ENCODE assay signal across 9 mouse cellular contexts in genomic region chr1:132533840-132534239, GRCm38 (mm10). TPM values are rescaled to one million over a fixed set of nuclear protein-coding genes. Genes with fewer than 3 reads are reported as not detected.
DNase-seq lines count a peak whose midpoint lies in the region; ATAC-seq and TF ChIP-seq lines count a peak whose summit lies in the region.
"Had no signal": no experiment of that assay in that cellular context is flagged by ENCODE, and none has a peak within 500 bp of the region (broad histone marks: within the 10 kb centered on the region; RNA-seq: fewer than 3 reads in every experiment).

No protein-coding gene starts in this region.

- 0 out of 2 replicates have a peak, but pooled peaks cover 3% of the 10 kb centered on the region for H3K4me1 ChIP-seq in kidney, embryonic 14.5 days (ENCODE audit: control insufficient read depth, insufficient read depth, low read length)
- peaks cover 35 to 64% of the 10 kb centered on the region in 2 experiments for H3K4me1 ChIP-seq in CH12.LX (ENCODE audit: control insufficient read depth in 1 of 2, insufficient read depth in 2 of 2)
- H3K4me1 ChIP-seq in embryonic facial prominence, embryonic 13.5 days: peaks cover 31% of the 10 kb centered on the region
- H3K4me1 ChIP-seq in midbrain, embryonic 13.5 days (replicated peaks): peaks cover 75% of the 10 kb centered on the region
- H3K4me1 ChIP-seq in liver, embryonic 12.5 days: 0 out of 2 replicates have a peak, but pooled peaks cover 3% of the 10 kb centered on the region
- no peaks in the 10 kb centered on the region for H3K4me1 ChIP-seq in lung, postnatal 0 days (ENCODE audit: insufficient read depth, low read depth, low read length)

- no peaks in the 10 kb centered on the region for H3K36me3 ChIP-seq in kidney, embryonic 14.5 days (ENCODE audit: control insufficient read depth, insufficient read depth, low read length)
- H3K36me3 ChIP-seq in CH12.LX (replicated peaks in 1 of 2; ENCODE audit: control insufficient read depth in 1 of 2, insufficient read depth in 1 of 2, low read length in 1 of 2): no peaks in the 10 kb centered on the region
- no peaks in the 10 kb centered on the region for H3K36me3 ChIP-seq in embryonic facial prominence, embryonic 13.5 days
- peaks cover 12% of the 10 kb centered on the region for H3K36me3 ChIP-seq in midbrain, embryonic 13.5 days
- H3K36me3 ChIP-seq in liver, embryonic 12.5 days: no peaks in the 10 kb centered on the region
- no peaks in the 10 kb centered on the region for H3K36me3 ChIP-seq in lung, postnatal 0 days (ENCODE audit: insufficient read depth, low read length)

- no peak overlapping the region for H3K4me3 ChIP-seq in kidney, embryonic 14.5 days (ENCODE audit: low read length)
- H3K4me3 ChIP-seq in CH12.LX (replicated peaks in 1 of 3; ENCODE audit: low read depth in 2 of 3, low read length in 2 of 3, poor library complexity in 1 of 3): peak overlapping the region in 1 of 3 experiments; percentile 6
- no peak overlapping the region for H3K4me3 ChIP-seq in embryonic facial prominence, embryonic 13.5 days
- H3K4me3 ChIP-seq in midbrain, embryonic 13.5 days (replicated peaks): no peak overlapping the region
- H3K4me3 ChIP-seq in liver, embryonic 12.5 days: no peak overlapping the region
- H3K4me3 ChIP-seq in lung, postnatal 0 days (ENCODE audit: low read depth, low read length): no peak overlapping the region

- H3K4me2 ChIP-seq in kidney, embryonic 14.5 days (replicated peaks; ENCODE audit: low read depth, low read length): peak overlapping the region; percentile 8; the same call in 1 of the 2 replicates
- peak overlapping the region; percentile 63 for H3K4me2 ChIP-seq in CH12.LX (ENCODE audit: insufficient read depth, low read depth, poor library complexity, severe bottlenecking)
- peak overlapping the region; percentile 26 for H3K4me2 ChIP-seq in embryonic facial prominence, embryonic 13.5 days
- peak overlapping the region; percentile 11; the same call in 1 of the 2 replicates for H3K4me2 ChIP-seq in midbrain, embryonic 13.5 days (replicated peaks)
- no peak overlapping the region for H3K4me2 ChIP-seq in liver, embryonic 12.5 days
- H3K4me2 ChIP-seq in lung, postnatal 0 days (replicated peaks; ENCODE audit: low read depth, low read length): no peak overlapping the region

- no peaks in the 10 kb centered on the region for H3K79me2 ChIP-seq in CH12.LX (replicated peaks; ENCODE audit: control insufficient read depth, extremely low read depth, insufficient read depth, poor library complexity, severe bottlenecking)

- H3K27ac ChIP-seq in kidney, embryonic 14.5 days (ENCODE audit: low read depth, low read length): no peak overlapping the region
- no peak overlapping the region for H3K27ac ChIP-seq in CH12.LX (ENCODE audit: insufficient read depth, low read depth)
- no peak overlapping the region for H3K27ac ChIP-seq in embryonic facial prominence, embryonic 13.5 days
- peak overlapping the region; percentile 61 for H3K27ac ChIP-seq in midbrain, embryonic 13.5 days
- no peak overlapping the region for H3K27ac ChIP-seq in liver, embryonic 12.5 days
- H3K27ac ChIP-seq in lung, postnatal 0 days (ENCODE audit: low read length): no peak overlapping the region

- DNase-seq in kidney, postnatal 14 days: no peak
- peak; percentile 74 for DNase-seq in CH12.LX (ENCODE audit: extremely low read depth)
- no peak for DNase-seq in lung, postnatal 0 days (ENCODE audit: low spot score)
- no peak for DNase-seq in Muller cell, postnatal 12 days (ENCODE audit: inconsistent ontology term)
- DNase-seq: heart, adult 11 months had no signal

- peak; percentile 62 for TF ChIP-seq EP300 in CH12.LX (IDR thresholded peaks at IDR 0.05; ENCODE audit: low read length)
- TF ChIP-seq EP300 in lung, postnatal 0 days (IDR thresholded peaks at IDR 0.05): no peak

- H3K9me3 ChIP-seq in kidney, embryonic 14.5 days (ENCODE audit: control insufficient read depth, low read length): no peaks in the 10 kb centered on the region
- H3K9me3 ChIP-seq in CH12.LX (replicated peaks; ENCODE audit: low read length): no peaks in the 10 kb centered on the region
- no peaks in the 10 kb centered on the region for H3K9me3 ChIP-seq in embryonic facial prominence, embryonic 13.5 days
- H3K9me3 ChIP-seq in midbrain, embryonic 13.5 days: no peaks in the 10 kb centered on the region
- H3K9me3 ChIP-seq in liver, embryonic 12.5 days (replicated peaks): no peaks in the 10 kb centered on the region
- H3K9me3 ChIP-seq in lung, postnatal 0 days (ENCODE audit: low read length): no peaks in the 10 kb centered on the region

- in situ Hi-C loops in CH12.LX (cut with MboI; ENCODE audit: low pct_ligation_motif_present, low pct_unique_long_range_greater_than_20kb, low sequenced_read_pairs): no loop called here

- 3% methylated on average over 8 of the region's 8 CpGs for WGBS in kidney, embryonic 14.5 days
- 7% methylated on average over 7 of the region's 8 CpGs for WGBS in embryonic facial prominence, embryonic 13.5 days
- 9% methylated on average over 8 of the region's 8 CpGs for WGBS in midbrain, embryonic 13.5 days
- WGBS in liver, embryonic 12.5 days (ENCODE audit: insufficient replicate concordance): 7% methylated on average over 7 of the region's 8 CpGs
- WGBS in lung, postnatal 0 days: 4% methylated on average over 8 of the region's 8 CpGs

- H3K9ac ChIP-seq in kidney, embryonic 14.5 days (ENCODE audit: low read depth, low read length): no peak overlapping the region
- no peak overlapping the region for H3K9ac ChIP-seq in CH12.LX (ENCODE audit: insufficient read depth, low read depth)
- no peak overlapping the region for H3K9ac ChIP-seq in embryonic facial prominence, embryonic 13.5 days
- H3K9ac ChIP-seq in midbrain, embryonic 13.5 days (replicated peaks): no peak overlapping the region; the same call in 1 of the 2 replicates
- no peak overlapping the region for H3K9ac ChIP-seq in liver, embryonic 12.5 days
- no peak overlapping the region for H3K9ac ChIP-seq in lung, postnatal 0 days (replicated peaks; ENCODE audit: low read depth)

- no peak; the same call in 1 of the 2 replicates for ATAC-seq in kidney, embryonic 14.5 days (ENCODE audit: low FRiP score, low TSS enrichment)
- no peak for ATAC-seq in embryonic facial prominence, embryonic 13.5 days (ENCODE audit: insufficient number of reproducible peaks, insufficient read depth, low FRiP score, low TSS enrichment, low read depth)
- ATAC-seq in midbrain, embryonic 13.5 days: no peak
- ATAC-seq in liver, embryonic 12.5 days: no peak
- ATAC-seq in lung, postnatal 0 days: no peak

- TF ChIP-seq CTCF in CH12.LX (conservative IDR thresholded peaks at IDR 0.05 in 1 of 2, IDR thresholded peaks at IDR 0.05 in 1 of 2; ENCODE audit: low read depth in 2 of 2, low read length in 2 of 2): no peak
- TF ChIP-seq CTCF in lung, postnatal 0 days (IDR thresholded peaks at IDR 0.05): no peak

- no peak for TF ChIP-seq RAD21 in CH12.LX (IDR thresholded peaks at IDR 0.05; ENCODE audit: low read depth, low read length)

- dilution Hi-C loops in CH12.LX (cut with MboI; ENCODE audit: extremely low pct_ligation_motif_present, extremely low pct_unique_long_range_greater_than_20kb, low sequenced_read_pairs): no loop called here

- H3K27me3 ChIP-seq in kidney, embryonic 14.5 days (ENCODE audit: control insufficient read depth, insufficient read depth, low read length): no peaks in the 10 kb centered on the region; the same call in 1 of the 2 replicates
- peaks cover 46% of the 10 kb centered on the region for H3K27me3 ChIP-seq in CH12.LX (replicated peaks)
- peaks cover 27% of the 10 kb centered on the region for H3K27me3 ChIP-seq in embryonic facial prominence, embryonic 13.5 days
- H3K27me3 ChIP-seq in midbrain, embryonic 13.5 days: no peaks in the 10 kb centered on the region
- H3K27me3 ChIP-seq in liver, embryonic 12.5 days (replicated peaks): peaks cover 68% of the 10 kb centered on the region
- no peaks in the 10 kb centered on the region for H3K27me3 ChIP-seq in lung, postnatal 0 days (replicated peaks; ENCODE audit: insufficient read depth, low read length)

- TF ChIP-seq POLR2A in CH12.LX (IDR thresholded peaks at IDR 0.05; ENCODE audit: low read depth, low read length): no peak

TF ChIP-seq in CH12.LX, 34 proteins besides CTCF, POLR2A, EP300 and RAD21 (continues in another document):
- TF ChIP-seq HCFC1 (IDR thresholded peaks at IDR 0.05; ENCODE audit: low read depth, low read length) (no peak), ELF1 (IDR thresholded peaks at IDR 0.05; ENCODE audit: low read depth, low read length) (peak; percentile 59)

RNA-seq across cellular contexts. Expression of gene Cntn2, which starts 9.2 kb away (rescaled TPM):
- polyA plus RNA-seq in kidney, embryonic 14.5 days (2014; fragmentation: Nextera tagmentation; extraction: Ambion mirVana): 0.26 and 0.32 TPM in 2 replicates
- total RNA-seq in CH12.LX (2012; rRNA removed) (0.04 and 0.08 TPM in 2 replicates), CH12.LX (2014; rRNA removed) (0.05 and 0.07 TPM in 2 replicates)
- polyA plus RNA-seq in CH12.LX (2012; ENCODE audit: insufficient read length, low read depth): 0.04 TPM in 2 replicates
- 2.9 and 4.4 TPM in 2 replicates for polyA plus RNA-seq in embryonic facial prominence, embryonic 13.5 days (2015; fragmentation: Nextera tagmentation; extraction: Ambion mirVana)
- 63.2 and 90.2 TPM in 2 replicates for polyA plus RNA-seq in midbrain, embryonic 13.5 days (2015; fragmentation: Nextera tagmentation; extraction: Ambion mirVana)
- polyA plus RNA-seq in liver, embryonic 12.5 days (2016; fragmentation: Nextera tagmentation; extraction: Ambion mirVana): 0.02 and 0.19 TPM in 2 replicates
- 0.02 and 0.04 TPM in 2 replicates for polyA plus RNA-seq in lung, postnatal 0 days (2015; fragmentation: Nextera tagmentation; extraction: Ambion mirVana)

RNA-seq across cellular contexts. Expression of gene Tmem81, which starts 27.8 kb away (rescaled TPM):
- polyA plus RNA-seq in kidney, embryonic 14.5 days (2014; fragmentation: Nextera tagmentation; extraction: Ambion mirVana): 1.1 and 2.1 TPM in 2 replicates
- total RNA-seq in CH12.LX (2012; rRNA removed): 2.0 and 3.3 TPM in 2 replicates
- 2.2 and 2.3 TPM in 2 replicates for total RNA-seq in CH12.LX (2014; rRNA removed)
- polyA plus RNA-seq in CH12.LX (2012; ENCODE audit: insufficient read length, low read depth): 2.4 and 2.8 TPM in 2 replicates
- polyA plus RNA-seq in embryonic facial prominence, embryonic 13.5 days (2015; fragmentation: Nextera tagmentation; extraction: Ambion mirVana): 1.8 and 2.4 TPM in 2 replicates
- polyA plus RNA-seq in midbrain, embryonic 13.5 days (2015; fragmentation: Nextera tagmentation; extraction: Ambion mirVana): 1.3 TPM in 2 replicates
- polyA plus RNA-seq in liver, embryonic 12.5 days (2016; fragmentation: Nextera tagmentation; extraction: Ambion mirVana): 1.5 and 1.7 TPM in 2 replicates
- polyA plus RNA-seq in lung, postnatal 0 days (2015; fragmentation: Nextera tagmentation; extraction: Ambion mirVana): 1.3 and 1.7 TPM in 2 replicates

RNA-seq across cellular contexts. Expression of gene Rbbp5, which starts 56.7 kb away (rescaled TPM):
- polyA plus RNA-seq in kidney, embryonic 14.5 days (2014; fragmentation: Nextera tagmentation; extraction: Ambion mirVana): 27.9 and 47.3 TPM in 2 replicates
- total RNA-seq in CH12.LX (2012; rRNA removed) (36.9 and 37.1 TPM in 2 replicates), CH12.LX (2014; rRNA removed) (52.1 and 52.5 TPM in 2 replicates)
- polyA plus RNA-seq in CH12.LX (2012; ENCODE audit: insufficient read length, low read depth): 50.3 and 53.1 TPM in 2 replicates
- polyA plus RNA-seq in embryonic facial prominence, embryonic 13.5 days (2015; fragmentation: Nextera tagmentation; extraction: Ambion mirVana): 47.2 and 49.6 TPM in 2 replicates
- polyA plus RNA-seq in midbrain, embryonic 13.5 days (2015; fragmentation: Nextera tagmentation; extraction: Ambion mirVana): 52.9 and 55.1 TPM in 2 replicates
- 33.5 and 35.3 TPM in 2 replicates for polyA plus RNA-seq in liver, embryonic 12.5 days (2016; fragmentation: Nextera tagmentation; extraction: Ambion mirVana)
- 16.5 and 18.6 TPM in 2 replicates for polyA plus RNA-seq in lung, postnatal 0 days (2015; fragmentation: Nextera tagmentation; extraction: Ambion mirVana)

Comparison
In these comparisons a context has a peak if more than half of its experiments do, and no peak if none do; other contexts are left out.
1. H3K4me2 ChIP-seq: peak in kidney, embryonic 14.5 days (single experiment), CH12.LX (single experiment), embryonic facial prominence, embryonic 13.5 days (single experiment) and midbrain, embryonic 13.5 days (single experiment); none in liver, embryonic 12.5 days (single experiment) and lung, postnatal 0 days (single experiment).
2. RNA of gene Cntn2, which starts 9.2 kb away (polyA plus RNA-seq): 63.2 to 90.2 TPM in midbrain, embryonic 13.5 days; 2.9 to 4.4 TPM in embryonic facial prominence, embryonic 13.5 days, 0.26 to 0.32 TPM in kidney, embryonic 14.5 days, 0.04 TPM in CH12.LX, 0.02 to 0.04 TPM in lung, postnatal 0 days and 0.02 to 0.19 TPM in liver, embryonic 12.5 days; every median in the first group is over 10 times any median in the second.